Mouse (Mus musculus): Measurements from ENCODE around the gene Magix. TPM values are rescaled to one million over a fixed set of nuclear protein-coding genes. Genes with fewer than 3 reads are reported as not detected.
"Not testable (repeated sequence)": the region's sequence is repeated elsewhere in the genome, so short reads cannot be mapped to it uniquely, and the experiment has no call there.

Gene Magix
- 0.06 and 0.09 TPM in 2 replicates for polyA plus RNA-seq (2015; fragmentation: Nextera tagmentation; extraction: Ambion mirVana)

GRCm38 (mm10) chrX:7680864-7681263, at the start of gene Magix:
Magix (minus strand) TSS chrX:7681251.
- WGBS = 64% methylated on average over 14 of the region's 14 CpGs
- no peaks in the 10 kb centered on the region; the same call in 1 of the 2 replicates for H3K9me3 ChIP-seq (replicated peaks)
- no peaks in the 10 kb centered on the region for H3K27me3 ChIP-seq
- H3K27ac ChIP-seq = no peak within 1 kb of the TSS
- H3K4me1 ChIP-seq = no peaks in the 10 kb centered on the region
- H3K4me2 ChIP-seq = peak within 1 kb of the TSS; percentile 54
- no peaks in the 10 kb centered on the region for H3K36me3 ChIP-seq (ENCODE audit: poor library complexity, severe bottlenecking)
- H3K9ac ChIP-seq = no peak within 1 kb of the TSS
- no peak for ATAC-seq
- H3K4me3 ChIP-seq = peak within 1 kb of the TSS; percentile 25

GRCm38 (mm10) chrX:7728922-7729265, 47.8 kb upstream of the Magix start:
- 18% methylated on average over 4 of the region's 4 CpGs for whole genome bisulfite sequencing
- H3K4me1 ChIP-seq = peaks cover 13% of the 10 kb centered on the region; the same call in 1 of the 2 replicates
- H3K9me3 ChIP-seq (replicated peaks) = no peaks in the 10 kb centered on the region
- ATAC-seq = no peak; the same call in 1 of the 2 replicates
- H3K4me3 ChIP-seq = peak overlapping the region; percentile 48
- H3K36me3 ChIP-seq (ENCODE audit: poor library complexity, severe bottlenecking) = peaks cover 30% of the 10 kb centered on the region
- H3K4me2 ChIP-seq = peak overlapping the region; percentile 63
- peak overlapping the region; percentile 62 for H3K9ac ChIP-seq
- no peaks in the 10 kb centered on the region for H3K27me3 ChIP-seq
- H3K27ac ChIP-seq = no peak overlapping the region

- H3K9me3 ChIP-seq (replicated peaks) = no peaks in the 10 kb centered on the region
- peaks cover 13% of the 10 kb centered on the region; the same call in 1 of the 2 replicates for H3K4me1 ChIP-seq
- peak within 1 kb of the TSS; percentile 48 for H3K4me3 ChIP-seq
- H3K36me3 ChIP-seq (ENCODE audit: poor library complexity, severe bottlenecking) = peaks cover 30% of the 10 kb centered on the region
- WGBS = 15% methylated on average over 42 of the region's 42 CpGs
- peak within 1 kb of the TSS; percentile 62 for H3K9ac ChIP-seq
- peak within 1 kb of the TSS; percentile 63 for H3K4me2 ChIP-seq
- no peaks in the 10 kb centered on the region for H3K27me3 ChIP-seq
- ATAC-seq = peak; percentile 96
- H3K27ac ChIP-seq = no peak within 1 kb of the TSS
Observed at GRCm38 (mm10) chrX:7728215-7728921, 47.3 kb upstream of the Magix start, which contains the start of gene Praf2. Praf2 (plus strand) TSS chrX:7728439.

GRCm38 (mm10) chrX:7727176-7727575, 46.1 kb upstream of the Magix start:
- H3K4me2 ChIP-seq = no peak overlapping the region
- peaks cover 19% of the 10 kb centered on the region; the same call in 1 of the 2 replicates for H3K4me1 ChIP-seq
- no peak overlapping the region for H3K9ac ChIP-seq
- H3K9me3 ChIP-seq (replicated peaks) = no peaks in the 10 kb centered on the region
- H3K36me3 ChIP-seq (ENCODE audit: poor library complexity, severe bottlenecking) = peaks cover 20% of the 10 kb centered on the region
- H3K27me3 ChIP-seq = no peaks in the 10 kb centered on the region
- WGBS = 93% methylated on average over 13 of the region's 13 CpGs
- no peak overlapping the region for H3K27ac ChIP-seq
- no peak overlapping the region for H3K4me3 ChIP-seq
- no peak for ATAC-seq

- H3K9me3 ChIP-seq (replicated peaks) = no peaks in the 10 kb centered on the region
- ATAC-seq = no peak
- H3K4me2 ChIP-seq = no peak overlapping the region
- 87% methylated on average over 12 of the region's 12 CpGs for WGBS
- H3K4me1 ChIP-seq = peaks cover 19% of the 10 kb centered on the region; the same call in 1 of the 2 replicates
- H3K9ac ChIP-seq = no peak overlapping the region
- H3K27ac ChIP-seq = no peak overlapping the region
- H3K36me3 ChIP-seq (ENCODE audit: poor library complexity, severe bottlenecking) = peaks cover 20% of the 10 kb centered on the region
- H3K27me3 ChIP-seq = no peaks in the 10 kb centered on the region
- no peak overlapping the region for H3K4me3 ChIP-seq
Observed at GRCm38 (mm10) chrX:7725841-7726240, 44.8 kb upstream of the Magix start.

- H3K27me3 ChIP-seq = no peaks in the 10 kb centered on the region
- H3K27ac ChIP-seq = no peak overlapping the region
- no peak for ATAC-seq
- no peak overlapping the region for H3K4me2 ChIP-seq
- H3K4me1 ChIP-seq = peaks cover 12% of the 10 kb centered on the region; the same call in 1 of the 2 replicates
- no peaks in the 10 kb centered on the region for H3K9me3 ChIP-seq (replicated peaks)
- no peak overlapping the region for H3K4me3 ChIP-seq
- H3K9ac ChIP-seq = no peak overlapping the region
- 86% methylated on average over 7 of the region's 7 CpGs for WGBS
- peaks cover 20% of the 10 kb centered on the region for H3K36me3 ChIP-seq (ENCODE audit: poor library complexity, severe bottlenecking)
Observed at GRCm38 (mm10) chrX:7724135-7724534, 43.1 kb upstream of the Magix start.

GRCm38 (mm10) chrX:7722691-7723090, 41.6 kb upstream of the Magix start:
- WGBS = 21% methylated on average over 4 of the region's 4 CpGs
- H3K36me3 ChIP-seq (ENCODE audit: poor library complexity, severe bottlenecking) = peaks cover 20% of the 10 kb centered on the region
- H3K4me1 ChIP-seq = peaks cover 7% of the 10 kb centered on the region; the same call in 1 of the 2 replicates
- H3K9ac ChIP-seq = peak overlapping the region; percentile 62
- no peak overlapping the region for H3K27ac ChIP-seq
- no peaks in the 10 kb centered on the region for H3K27me3 ChIP-seq
- no peak for ATAC-seq
- no peaks in the 10 kb centered on the region for H3K9me3 ChIP-seq (replicated peaks)
- H3K4me3 ChIP-seq = peak overlapping the region; percentile 59
- peak overlapping the region; percentile 64 for H3K4me2 ChIP-seq

GRCm38 (mm10) chrX:7722282-7722611, 41.2 kb upstream of the Magix start:
- Histone ChIP-seq H3K9me3 (replicated peaks) (no peaks in the 10 kb centered on the region), H3K27me3 (no peaks in the 10 kb centered on the region), H3K9ac (peak overlapping the region; percentile 62), H3K27ac (peak overlapping the region; percentile 86; the same call in 1 of the 2 replicates), H3K4me1 (peaks cover 6% of the 10 kb centered on the region; the same call in 1 of the 2 replicates), H3K4me2 (peak overlapping the region; percentile 64), H3K36me3 (ENCODE audit: poor library complexity, severe bottlenecking) (peaks cover 18% of the 10 kb centered on the region), H3K4me3 (peak overlapping the region; percentile 59)
- 29% methylated on average over 11 of the region's 11 CpGs for WGBS
- no peak for ATAC-seq

- Histone ChIP-seq H3K9me3 (replicated peaks) (no peaks in the 10 kb centered on the region), H3K4me2 (peak within 1 kb of the TSS; percentile 64), H3K9ac (peak within 1 kb of the TSS; percentile 62), H3K4me3 (peak within 1 kb of the TSS; percentile 59), H3K4me1 (peaks cover 6% of the 10 kb centered on the region; the same call in 1 of the 2 replicates), H3K27ac (peak within 1 kb of the TSS; percentile 86), H3K27me3 (no peaks in the 10 kb centered on the region), H3K36me3 (ENCODE audit: poor library complexity, severe bottlenecking) (peaks cover 12% of the 10 kb centered on the region)
- whole genome bisulfite sequencing = 20% methylated on average over 22 of the region's 22 CpGs
- ATAC-seq = peak; percentile 90
Observed at GRCm38 (mm10) chrX:7721514-7722281, 40.6 kb upstream of the Magix start, which contains the start of gene Gm45208. Gm45208 (plus strand) TSS chrX:7722245.

GRCm38 (mm10) chrX:7716058-7716457, 35.0 kb upstream of the Magix start:
- H3K27me3 ChIP-seq; H3K36me3 ChIP-seq (ENCODE audit: poor library complexity, severe bottlenecking); H3K4me2 ChIP-seq; ATAC-seq; H3K27ac ChIP-seq; H3K4me3 ChIP-seq; H3K4me1 ChIP-seq; H3K9me3 ChIP-seq (replicated peaks); H3K9ac ChIP-seq: not testable (repeated sequence)
- WGBS = 22% methylated on average over 1 of the region's 1 CpGs

- Histone ChIP-seq H3K4me2 (peak within 1 kb of the TSS; percentile 58), H3K4me3 (peak within 1 kb of the TSS; percentile 35), H3K9ac (peak within 1 kb of the TSS; percentile 48; the same call in 1 of the 2 replicates)
- not testable (repeated sequence) for H3K27ac ChIP-seq; H3K36me3 ChIP-seq (ENCODE audit: poor library complexity, severe bottlenecking); H3K9me3 ChIP-seq (replicated peaks); H3K27me3 ChIP-seq; H3K4me1 ChIP-seq
- WGBS = 13% methylated on average over 38 of the region's 60 CpGs
- ATAC-seq = peak; percentile 96
Observed at GRCm38 (mm10) chrX:7714135-7714899, 33.3 kb upstream of the Magix start, which contains the start of gene Wdr45. Wdr45 (plus strand) TSS chrX:7714333.
